Mouse (Mus musculus): ENCODE measurements at regions not wholly inside any gene's neighbourhood (a gene's known extent, or its start where the extent isn't known, plus 50 kb on each side); places are given as distances from the start of the nearest gene placed in this dataset.
"Not testable (repeated sequence)": the region's sequence is repeated elsewhere in the genome, so short reads cannot be mapped to it uniquely, and the experiment has no call there.

DNA sequence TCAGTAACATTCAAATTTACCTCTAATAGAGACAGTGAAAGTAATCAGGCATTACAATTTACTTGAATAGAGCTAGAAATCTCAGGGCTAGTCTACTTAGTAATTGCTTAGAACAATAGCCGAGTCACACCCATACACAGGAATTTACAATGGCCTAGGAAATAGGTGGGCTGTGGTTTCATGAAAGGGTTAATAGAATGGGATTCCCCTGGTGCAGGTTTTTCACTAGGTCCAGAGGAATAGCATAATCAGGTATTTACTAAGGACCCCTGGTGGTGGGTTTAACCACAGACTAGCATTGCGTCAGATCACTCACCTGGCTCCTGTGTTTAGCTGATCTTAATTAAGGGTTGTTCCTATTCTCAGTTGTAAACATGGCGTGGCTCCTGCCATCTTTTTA, 290.8 kb downstream of the Cyp26b1 start:
- WGBS, result 73% methylated on average over 3 of the region's 3 CpGs
- H3K4me3 ChIP-seq (replicated peaks); H3K4me2 ChIP-seq; H3K9ac ChIP-seq; H3K27ac ChIP-seq; H3K4me1 ChIP-seq; H3K36me3 ChIP-seq (replicated peaks); H3K27me3 ChIP-seq; ATAC-seq (ENCODE audit: low FRiP score); H3K9me3 ChIP-seq: not testable (repeated sequence)

DNA sequence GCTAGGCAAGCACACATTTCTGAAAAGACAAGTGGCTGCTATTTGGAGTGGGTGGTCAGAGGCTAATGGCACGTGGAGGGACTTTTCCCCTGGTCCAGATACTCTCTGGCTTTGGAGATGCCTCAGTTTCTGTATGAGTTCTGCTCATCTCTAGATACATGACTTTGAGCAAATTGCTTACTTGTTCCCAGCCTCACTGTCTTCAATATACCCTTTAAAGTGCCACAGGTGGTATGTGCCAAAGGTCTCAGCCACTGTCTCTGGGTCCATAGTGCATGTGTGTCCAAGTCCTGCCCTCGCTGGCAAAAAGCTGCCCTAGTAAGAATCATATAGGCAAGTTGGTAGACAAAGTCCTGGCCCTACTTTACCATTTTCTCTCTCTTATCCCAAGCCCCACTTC, 291.5 kb downstream of the Dysf start:
- Histone ChIP-seq H3K36me3 (replicated peaks) (no peaks in the 10 kb centered on the region), H3K4me3 (replicated peaks) (no peak overlapping the region), H3K4me1 (no peaks in the 10 kb centered on the region), H3K9me3 (no peaks in the 10 kb centered on the region), H3K9ac (no peak overlapping the region), H3K27me3 (no peaks in the 10 kb centered on the region), H3K4me2 (no peak overlapping the region), H3K27ac (no peak overlapping the region)
- WGBS, result 85% methylated on average over 2 of the region's 2 CpGs
- no peak for ATAC-seq (ENCODE audit: low FRiP score)

DNA sequence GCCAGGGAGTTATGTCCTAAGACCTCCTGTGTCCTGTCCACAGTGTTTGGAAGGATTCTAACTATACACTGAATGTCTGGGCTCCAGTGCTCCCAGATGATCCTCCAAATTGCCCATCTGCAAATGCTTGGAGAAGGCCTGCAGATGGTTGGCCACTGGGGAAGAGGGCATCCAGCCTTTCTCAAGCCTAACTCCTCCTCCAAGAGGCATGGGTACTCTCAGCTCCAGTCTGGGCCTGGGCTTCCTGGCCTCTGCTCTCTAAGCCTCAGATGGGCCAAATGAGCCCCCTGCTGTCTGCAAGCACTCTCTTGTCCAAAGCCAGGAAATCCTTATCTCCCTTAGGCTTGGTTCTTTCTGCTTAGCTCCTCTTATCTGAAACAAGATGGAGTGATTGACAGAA, 290.8 kb downstream of the Dysf start:
- H3K9ac ChIP-seq, result no peak overlapping the region
- no peak for ATAC-seq (ENCODE audit: low FRiP score)
- H3K4me3 ChIP-seq (replicated peaks), result no peak overlapping the region
- H3K27ac ChIP-seq, result no peak overlapping the region
- no peak overlapping the region for H3K4me2 ChIP-seq
- H3K4me1 ChIP-seq, result no peaks in the 10 kb centered on the region
- H3K27me3 ChIP-seq, result no peaks in the 10 kb centered on the region
- H3K9me3 ChIP-seq, result no peaks in the 10 kb centered on the region
- H3K36me3 ChIP-seq (replicated peaks), result no peaks in the 10 kb centered on the region

DNA sequence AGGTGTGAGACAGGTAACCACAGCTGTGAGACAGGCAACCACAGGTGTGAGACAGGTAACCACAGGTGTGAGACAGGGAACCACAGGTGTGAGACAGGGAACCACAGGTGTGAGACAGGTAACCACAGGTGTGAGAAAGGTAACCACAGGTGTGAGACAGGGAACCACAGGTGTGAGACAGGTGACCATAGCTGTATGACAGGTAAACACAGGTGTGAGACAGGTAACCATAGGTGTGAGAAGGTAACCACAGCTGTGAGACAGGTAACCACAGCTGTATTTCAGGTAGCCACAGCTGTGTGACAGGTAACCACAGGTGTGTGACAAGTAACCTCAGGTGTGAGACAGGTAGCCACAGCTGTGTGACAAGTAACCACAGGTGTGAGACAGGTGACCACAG, 265.5 kb downstream of the Dysf start:
- H3K4me1 ChIP-seq; H3K9me3 ChIP-seq; H3K27me3 ChIP-seq; H3K27ac ChIP-seq; H3K4me3 ChIP-seq (replicated peaks); H3K4me2 ChIP-seq; ATAC-seq (ENCODE audit: low FRiP score); H3K36me3 ChIP-seq (replicated peaks); H3K9ac ChIP-seq: not testable (repeated sequence)

DNA sequence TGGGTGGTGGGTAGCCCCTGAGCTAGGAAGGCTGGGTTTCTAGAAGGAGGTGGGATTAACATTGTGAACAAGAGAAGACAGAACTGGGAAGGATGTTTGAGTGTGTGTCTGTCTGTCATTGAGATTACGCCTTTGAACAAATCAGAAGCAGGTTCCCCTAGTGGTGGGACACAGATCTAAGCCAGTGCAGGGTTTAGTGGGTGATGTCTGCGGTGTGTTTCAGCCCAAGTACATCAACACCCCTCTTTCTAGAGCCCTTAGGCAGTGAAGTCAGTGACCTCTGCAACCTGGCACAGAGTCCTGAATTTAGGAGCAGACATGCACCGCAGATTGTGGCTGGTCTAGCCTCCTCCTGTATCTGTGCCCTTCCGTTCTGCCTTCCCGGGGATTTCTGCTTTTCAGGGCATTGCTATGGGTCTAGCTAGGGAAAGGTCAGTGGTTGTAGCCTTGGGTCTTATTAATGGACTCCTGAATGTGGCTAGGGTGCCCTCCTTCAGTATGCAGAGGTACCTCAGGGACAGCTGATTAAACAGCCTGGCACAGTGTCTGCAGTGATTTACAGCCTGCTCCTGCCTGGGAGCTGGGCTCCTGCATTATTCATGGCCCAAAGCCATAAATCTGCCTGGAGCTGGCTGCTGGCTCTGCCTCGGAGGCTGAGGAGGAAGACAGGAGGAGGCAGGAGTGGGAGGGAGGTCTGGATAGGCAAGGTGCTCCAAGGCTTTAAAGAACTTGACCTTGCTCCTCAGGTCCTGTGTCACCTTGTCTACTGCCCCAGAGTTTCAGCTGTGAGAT, 264.3 kb downstream of the Dysf start:
- WGBS, result 79% methylated on average over 6 of the region's 6 CpGs
- Histone ChIP-seq H3K36me3 (replicated peaks) (no peaks in the 10 kb centered on the region), H3K9ac (no peak overlapping the region), H3K9me3 (no peaks in the 10 kb centered on the region), H3K27ac (no peak overlapping the region), H3K4me1 (peaks cover 4% of the 10 kb centered on the region; the same call in 1 of the 2 replicates), H3K4me2 (no peak overlapping the region), H3K27me3 (no peaks in the 10 kb centered on the region), H3K4me3 (replicated peaks) (no peak overlapping the region)
- ATAC-seq (ENCODE audit: low FRiP score), result no peak

DNA sequence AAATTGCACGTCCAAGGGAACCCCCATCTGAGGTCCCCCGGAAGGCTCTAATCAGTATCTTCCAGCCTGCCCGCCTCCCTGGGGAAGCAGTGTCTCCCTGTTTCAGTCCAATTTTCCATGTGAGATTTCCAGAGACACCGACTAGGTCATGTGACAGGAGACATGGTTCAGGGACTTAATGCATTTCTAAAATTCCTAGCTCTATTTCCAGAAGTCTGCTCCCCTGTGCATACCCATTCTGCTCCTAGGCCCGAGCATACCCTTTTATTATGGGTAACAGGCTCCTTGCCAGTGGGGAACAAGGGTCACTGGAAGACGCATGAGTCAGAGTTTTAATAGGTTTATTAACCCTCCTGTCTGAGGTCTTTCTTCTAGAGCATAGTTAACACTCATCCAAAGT, 263.6 kb downstream of the Dysf start:
- Histone ChIP-seq H3K27ac (no peak overlapping the region), H3K9me3 (no peaks in the 10 kb centered on the region), H3K4me2 (no peak overlapping the region), H3K36me3 (replicated peaks) (no peaks in the 10 kb centered on the region), H3K27me3 (no peaks in the 10 kb centered on the region), H3K9ac (no peak overlapping the region), H3K4me3 (replicated peaks) (no peak overlapping the region), H3K4me1 (peaks cover 4% of the 10 kb centered on the region; the same call in 1 of the 2 replicates)
- WGBS, result 85% methylated on average over 6 of the region's 6 CpGs
- ATAC-seq (ENCODE audit: low FRiP score), result no peak

DNA sequence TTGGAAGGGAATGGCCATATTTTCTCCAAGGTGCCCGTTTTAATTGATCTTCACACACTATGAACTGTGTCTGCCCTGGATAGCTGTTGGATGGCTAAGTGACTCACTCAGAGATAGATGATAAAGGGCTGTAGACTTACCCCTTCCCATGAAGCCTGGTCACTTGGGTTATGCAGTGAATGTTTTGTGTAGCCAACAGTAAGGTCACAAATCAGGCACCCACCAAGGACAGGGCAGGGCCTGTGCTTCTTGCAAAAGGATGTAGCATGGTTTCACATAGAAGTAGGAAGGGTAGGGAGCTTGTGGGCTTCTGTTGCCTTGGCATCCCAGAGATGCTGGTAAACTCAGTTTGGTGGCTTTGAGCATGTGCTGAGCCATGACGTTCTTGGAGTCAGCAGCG, 263.1 kb downstream of the Dysf start:
- Histone ChIP-seq H3K27ac (no peak overlapping the region), H3K4me1 (peaks cover 4% of the 10 kb centered on the region; the same call in 1 of the 2 replicates), H3K9ac (no peak overlapping the region), H3K36me3 (replicated peaks) (no peaks in the 10 kb centered on the region), H3K9me3 (no peaks in the 10 kb centered on the region), H3K4me3 (replicated peaks) (no peak overlapping the region), H3K27me3 (no peaks in the 10 kb centered on the region), H3K4me2 (no peak overlapping the region)
- ATAC-seq (ENCODE audit: low FRiP score), result no peak
- WGBS, result 88% methylated on average over 3 of the region's 3 CpGs

DNA sequence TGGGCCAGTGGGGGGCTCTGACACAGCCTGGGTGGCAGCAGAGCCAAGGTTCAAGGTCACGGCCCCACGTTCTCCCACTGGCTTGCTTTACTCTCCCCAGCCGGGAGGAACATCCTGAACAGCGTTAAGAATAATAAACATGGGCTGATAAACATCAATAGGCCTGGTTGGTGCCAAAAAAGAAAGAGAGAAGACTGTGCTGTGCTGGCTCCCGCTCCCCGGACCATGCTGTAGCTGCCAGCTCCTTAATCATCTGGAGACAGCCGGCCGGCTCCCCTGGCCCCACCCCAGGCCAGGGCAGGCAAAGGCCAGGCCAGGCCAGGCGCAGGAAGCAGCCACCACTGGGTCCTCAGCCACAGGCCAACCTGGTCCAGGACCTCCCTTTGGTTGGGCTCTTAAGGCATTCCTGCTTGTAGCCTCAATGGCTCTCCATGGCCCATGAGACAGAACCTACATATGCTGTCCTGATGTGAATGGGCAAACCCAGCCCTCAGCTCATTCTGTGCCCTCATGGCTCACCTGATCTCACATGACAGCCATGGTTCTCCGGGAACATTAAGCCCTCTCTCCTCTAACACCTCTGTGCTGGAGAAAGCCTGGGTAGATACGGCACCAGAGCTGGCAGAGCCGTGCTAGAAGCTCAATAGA, 262.3 kb downstream of the Dysf start:
- Histone ChIP-seq H3K4me3 (replicated peaks) (no peak overlapping the region), H3K27me3 (no peaks in the 10 kb centered on the region), H3K9ac (no peak overlapping the region), H3K4me1 (peaks cover 4% of the 10 kb centered on the region; the same call in 1 of the 2 replicates), H3K36me3 (replicated peaks) (no peaks in the 10 kb centered on the region), H3K4me2 (no peak overlapping the region), H3K27ac (no peak overlapping the region), H3K9me3 (no peaks in the 10 kb centered on the region)
- no peak for ATAC-seq (ENCODE audit: low FRiP score)
- 83% methylated on average over 12 of the region's 12 CpGs for WGBS

DNA sequence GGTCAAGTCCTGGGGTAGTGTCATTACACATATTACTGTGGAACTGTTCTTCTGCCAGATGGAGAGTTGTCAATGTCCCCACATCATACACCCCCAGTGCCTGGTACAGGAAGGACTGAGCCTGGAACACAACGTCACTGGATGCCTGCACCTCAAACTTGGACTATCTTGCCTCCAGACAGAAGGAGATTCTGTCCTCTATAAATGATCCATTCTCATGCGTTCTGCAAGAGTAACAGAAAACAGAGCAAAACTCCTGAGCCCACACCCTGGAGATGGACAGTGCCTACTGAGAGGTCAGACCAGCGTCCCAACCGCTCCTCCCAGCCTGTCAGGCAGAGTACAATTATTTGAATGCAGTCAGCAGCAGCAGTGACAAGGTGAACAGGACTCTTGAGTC, 261.1 kb downstream of the Dysf start:
- Histone ChIP-seq H3K9me3 (no peaks in the 10 kb centered on the region), H3K27ac (no peak overlapping the region), H3K27me3 (no peaks in the 10 kb centered on the region), H3K4me2 (no peak overlapping the region), H3K9ac (no peak overlapping the region), H3K4me3 (replicated peaks) (no peak overlapping the region), H3K4me1 (peaks cover 4% of the 10 kb centered on the region; the same call in 1 of the 2 replicates), H3K36me3 (replicated peaks) (no peaks in the 10 kb centered on the region)
- ATAC-seq (ENCODE audit: low FRiP score), result no peak
- WGBS, result 91% methylated on average over 4 of the region's 4 CpGs

DNA sequence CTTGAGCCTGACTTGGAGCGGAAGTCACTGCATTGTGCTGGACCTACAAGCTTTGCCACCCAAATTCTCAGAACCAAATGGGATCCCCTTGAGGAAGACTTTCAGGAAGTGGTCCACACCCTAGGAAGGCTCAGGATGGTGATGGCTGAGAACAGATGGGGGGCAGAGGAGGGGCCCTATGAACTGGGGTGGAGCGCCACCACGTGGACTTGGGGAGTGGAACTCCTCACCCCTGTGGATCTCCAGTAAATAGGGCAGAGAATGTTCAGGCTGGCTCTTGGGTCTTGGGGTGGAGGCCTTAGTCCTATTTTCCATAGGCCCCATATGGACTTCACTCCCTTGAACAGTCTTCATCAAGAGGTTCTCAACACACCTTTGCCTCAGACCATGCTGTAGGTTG, 260.6 kb downstream of the Dysf start:
- no peak for ATAC-seq (ENCODE audit: low FRiP score)
- Histone ChIP-seq H3K4me1 (peaks cover 4% of the 10 kb centered on the region; the same call in 1 of the 2 replicates), H3K4me2 (no peak overlapping the region), H3K9ac (no peak overlapping the region), H3K9me3 (no peaks in the 10 kb centered on the region), H3K27me3 (no peaks in the 10 kb centered on the region), H3K36me3 (replicated peaks) (no peaks in the 10 kb centered on the region), H3K4me3 (replicated peaks) (no peak overlapping the region), H3K27ac (no peak overlapping the region)
- 75% methylated on average over 3 of the region's 3 CpGs for WGBS

DNA sequence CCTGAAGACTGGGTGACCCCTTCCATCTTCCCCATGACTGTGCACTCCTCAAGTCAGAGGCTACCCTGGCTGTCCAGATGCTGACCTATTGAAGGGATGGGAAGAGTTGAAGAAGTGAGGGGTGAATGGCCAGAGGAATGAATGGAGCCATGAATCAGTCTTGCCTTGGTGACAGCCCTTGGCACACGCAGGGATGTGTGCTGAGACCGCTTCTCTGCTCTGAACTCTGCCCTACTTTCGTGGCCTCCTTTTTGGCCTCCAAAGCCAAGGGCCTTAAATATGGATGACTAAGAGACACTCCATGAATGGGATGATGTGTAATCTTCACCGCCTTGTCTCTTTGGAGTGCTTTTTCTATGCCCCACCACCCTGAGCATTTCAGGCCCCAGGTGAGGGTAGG, 259.7 kb downstream of the Dysf start:
- Histone ChIP-seq H3K9ac (no peak overlapping the region), H3K36me3 (replicated peaks) (no peaks in the 10 kb centered on the region), H3K4me1 (peaks cover 2% of the 10 kb centered on the region; the same call in 1 of the 2 replicates), H3K4me2 (no peak overlapping the region), H3K9me3 (no peaks in the 10 kb centered on the region), H3K27me3 (no peaks in the 10 kb centered on the region), H3K4me3 (replicated peaks) (no peak overlapping the region), H3K27ac (no peak overlapping the region)
- 88% methylated on average over 4 of the region's 4 CpGs for WGBS
- no peak for ATAC-seq (ENCODE audit: low FRiP score)

DNA sequence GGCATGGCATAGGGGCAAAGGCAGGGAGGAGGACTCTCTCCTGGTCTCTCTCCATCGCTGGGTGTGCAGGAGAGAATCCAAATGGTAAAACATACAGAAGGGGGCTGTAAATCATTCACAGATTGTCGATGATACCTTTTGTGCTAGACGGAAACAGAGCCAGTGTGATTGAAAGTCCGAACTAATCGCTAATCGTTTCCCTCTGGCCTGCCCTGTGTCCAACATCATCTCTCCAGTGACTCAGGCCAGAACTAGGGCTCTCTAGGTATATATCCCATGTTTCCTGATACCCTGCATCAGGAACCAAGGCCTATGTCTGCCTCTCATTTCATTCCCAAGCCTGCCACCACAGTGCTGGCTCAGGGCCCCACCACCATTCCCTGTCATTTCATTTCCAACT, 259.1 kb downstream of the Dysf start:
- ATAC-seq (ENCODE audit: low FRiP score), result no peak
- no peaks in the 10 kb centered on the region for H3K9me3 ChIP-seq
- H3K9ac ChIP-seq, result no peak overlapping the region
- no peaks in the 10 kb centered on the region; the same call in 1 of the 2 replicates for H3K4me1 ChIP-seq
- WGBS, result 90% methylated on average over 6 of the region's 6 CpGs
- H3K4me3 ChIP-seq (replicated peaks), result no peak overlapping the region
- H3K4me2 ChIP-seq, result no peak overlapping the region
- no peaks in the 10 kb centered on the region for H3K36me3 ChIP-seq (replicated peaks)
- H3K27ac ChIP-seq, result no peak overlapping the region
- no peaks in the 10 kb centered on the region for H3K27me3 ChIP-seq

DNA sequence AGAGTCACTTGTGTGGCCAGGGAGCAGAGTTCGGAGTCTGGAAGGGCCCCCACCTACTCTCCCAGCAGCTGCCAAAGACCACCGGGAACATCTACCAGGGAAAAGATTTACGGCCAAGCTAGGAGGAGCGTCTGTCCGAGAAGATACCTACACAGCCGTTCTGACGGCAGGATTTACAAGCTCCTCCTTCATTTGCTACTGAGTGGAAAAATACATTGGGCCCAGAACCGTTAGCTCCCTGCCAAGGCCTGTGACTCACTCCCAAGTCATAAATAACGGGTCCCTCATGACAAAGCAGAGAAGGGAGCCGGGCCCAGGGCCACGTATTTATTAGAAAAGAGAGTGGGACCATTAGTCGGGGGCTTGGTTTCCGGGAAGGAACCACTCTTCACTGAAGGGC, 258.3 kb downstream of the Dysf start:
- WGBS, result 90% methylated on average over 13 of the region's 13 CpGs

More for the DNA sequence above, 258.3 kb downstream of the Dysf start:
- Histone ChIP-seq H3K4me3 (replicated peaks) (no peak overlapping the region), H3K9me3 (no peaks in the 10 kb centered on the region), H3K4me2 (no peak overlapping the region), H3K27me3 (no peaks in the 10 kb centered on the region), H3K9ac (no peak overlapping the region), H3K4me1 (no peaks in the 10 kb centered on the region), H3K36me3 (replicated peaks) (no peaks in the 10 kb centered on the region), H3K27ac (no peak overlapping the region)
- ATAC-seq (ENCODE audit: low FRiP score), result no peak
